Mouse (Mus musculus) embryonic fibroblast, embryonic 13.5 days (primary cell): ENCODE results near the gene Gm20388. TPM values are rescaled to one million over a fixed set of nuclear protein-coding genes. Genes with fewer than 3 reads are reported as not detected.

Experiments
- H3K27ac ChIP-seq: 2 replicates; pipeline ENCODE4 v1.5.1; 2012; ENCODE audit warnings: low read length, control low read depth, inconsistent platforms; ENCODE audit not compliant: insufficient read depth
- H3K4me1 ChIP-seq: 2 replicates; pipeline ENCODE4 v1.6.1; 2011; ENCODE audit warnings: low read length; ENCODE audit not compliant: control insufficient read depth, insufficient read depth
- H3K4me3 ChIP-seq: 2 replicates; pipeline ENCODE4 v1.5.1; 2011; ENCODE audit warnings: mild to moderate bottlenecking, control low read depth, low read length; ENCODE audit not compliant: insufficient read depth
- CTCF ChIP-seq: IDR thresholded peaks from 2 replicates; pipeline ENCODE4 v1.5.1; 2011; ENCODE audit warnings: mild to moderate bottlenecking, control low read depth, low read length, moderate library complexity, borderline replicate concordance; ENCODE audit not compliant: insufficient read depth
- POLR2A ChIP-seq: IDR thresholded peaks from 2 replicates; pipeline ENCODE4 v1.6.1; 2011; ENCODE audit warnings: low read depth, mild to moderate bottlenecking, control low read depth, low read length, moderate library complexity
- polyA plus RNA-seq: library from polyadenylated mRNA; stranded (reverse); fragments of >200 nt; gene quantifications from 2 replicates; pipeline ENCODE4 v1.2.4, GENCODE M21; 2011; ENCODE audit warnings: low read depth; ENCODE audit not compliant: missing spikeins, insufficient read length

The Gm20388 gene
- polyA plus RNA-seq, 1 experiment, result 82.8 TPM

GRCm38 (mm10) chr8:119913181-119913580 lies 2.5 kb downstream of the Gm20388 start:
- Histone ChIP-seq H3K27ac (no peak overlapping the region), H3K4me3 (0 out of 2 replicates have a peak overlapping the region, but pooled peaks have one; percentile 39), H3K4me1 (peaks cover 16% of the 10 kb centered on the region)
- TF ChIP-seq POLR2A (no peak), CTCF (no peak)

- peaks cover 16% of the 10 kb centered on the region for H3K4me1 ChIP-seq
- H3K4me3 ChIP-seq, result no peak overlapping the region
- no peak overlapping the region for H3K27ac ChIP-seq
- TF ChIP-seq POLR2A, result no peak
- no peak for TF ChIP-seq CTCF
These were observed 3.5 kb downstream of the Gm20388 start for GRCm38 (mm10) chr8:119914161-119914560.

GRCm38 (mm10) chr8:119915298-119915697 lies 4.7 kb downstream of the Gm20388 start:
- Histone ChIP-seq H3K4me3 (no peak overlapping the region), H3K27ac (no peak overlapping the region), H3K4me1 (peaks cover 16% of the 10 kb centered on the region)
- TF ChIP-seq POLR2A (no peak), CTCF (no peak)

GRCm38 (mm10) chr8:119916237-119916892 lies 5.7 kb downstream of the Gm20388 start:
- peaks cover 16% of the 10 kb centered on the region for H3K4me1 ChIP-seq
- no peak for TF ChIP-seq CTCF
- no peak for TF ChIP-seq POLR2A
- H3K27ac ChIP-seq, result no peak overlapping the region
- H3K4me3 ChIP-seq, result no peak overlapping the region

GRCm38 (mm10) chr8:119917415-119917814 lies 6.8 kb downstream of the Gm20388 start:
- Histone ChIP-seq H3K4me1 (peaks cover 15% of the 10 kb centered on the region), H3K4me3 (no peak overlapping the region), H3K27ac (no peak overlapping the region)
- no peak for TF ChIP-seq POLR2A
- no peak for TF ChIP-seq CTCF

- Histone ChIP-seq H3K27ac (no peak overlapping the region), H3K4me1 (peaks cover 12% of the 10 kb centered on the region), H3K4me3 (no peak overlapping the region)
- TF ChIP-seq CTCF (no peak), POLR2A (no peak)
These were observed 7.5 kb downstream of the Gm20388 start for GRCm38 (mm10) chr8:119918155-119918567.

- Histone ChIP-seq H3K4me3 (no peak overlapping the region), H3K4me1 (no peaks in the 10 kb centered on the region), H3K27ac (no peak overlapping the region)
- TF ChIP-seq CTCF (no peak), POLR2A (no peak)
These were observed 12.6 kb downstream of the Gm20388 start for GRCm38 (mm10) chr8:119923259-119923658.

- no peak overlapping the region for H3K4me3 ChIP-seq
- no peaks in the 10 kb centered on the region for H3K4me1 ChIP-seq
- H3K27ac ChIP-seq, result no peak overlapping the region
- TF ChIP-seq POLR2A (no peak), CTCF (no peak)
These were observed 14.8 kb downstream of the Gm20388 start for GRCm38 (mm10) chr8:119925428-119925827.

- Histone ChIP-seq H3K4me1 (no peaks in the 10 kb centered on the region), H3K27ac (no peak overlapping the region), H3K4me3 (no peak overlapping the region)
- TF ChIP-seq POLR2A, result no peak
- 0 out of 2 replicates have a peak, but pooled peaks have one; percentile 6 for TF ChIP-seq CTCF
These were observed 15.8 kb downstream of the Gm20388 start for GRCm38 (mm10) chr8:119926474-119926873.

- TF ChIP-seq CTCF (peak; percentile 47; the same call in 1 of the 2 replicates), POLR2A (no peak)
- Histone ChIP-seq H3K27ac (no peak overlapping the region), H3K4me1 (no peaks in the 10 kb centered on the region), H3K4me3 (no peak overlapping the region)
These were observed 16.9 kb downstream of the Gm20388 start for GRCm38 (mm10) chr8:119927422-119928092.
